Mouse (Mus musculus) limb, embryonic 12.5 days (tissue): ENCODE data around the gene Serpine2. TPM values are rescaled to one million over a fixed set of nuclear protein-coding genes. Genes with fewer than 3 reads are reported as not detected.

Experiments used
- ATAC-seq: fragments of 200-750 bp; cut with Nextera tagmentation; 2 replicates; pipeline ENCODE4 v1.8.0; 2017; ENCODE audit warnings: low read depth, moderate TSS enrichment; ENCODE audit not compliant: insufficient number of reproducible peaks, insufficient read depth, low FRiP score, low TSS enrichment
- H3K27ac ChIP-seq: fragments of 300-500 bp; sonication (generic); 2 replicates; pipeline ENCODE4 v1.5.1; 2016; ENCODE audit warnings: mild to moderate bottlenecking, moderate library complexity
- H3K27me3 ChIP-seq: fragments of 300-500 bp; sonication (generic); 2 replicates; pipeline ENCODE4 v1.6.1; 2016; ENCODE audit warnings: mild to moderate bottlenecking, moderate library complexity
- H3K36me3 ChIP-seq: fragments of 300-500 bp; sonication (generic); 2 replicates; pipeline ENCODE4 v1.6.1; 2016; ENCODE audit warnings: mild to moderate bottlenecking, moderate library complexity
- H3K4me1 ChIP-seq: fragments of 300-500 bp; sonication (generic); replicated peaks from 2 replicates; pipeline ENCODE4 v1.6.1; 2016
- H3K4me2 ChIP-seq: fragments of 300-500 bp; sonication (generic); 2 replicates; pipeline ENCODE4 v1.6.1; 2016; ENCODE audit warnings: mild to moderate bottlenecking, moderate library complexity
- H3K4me3 ChIP-seq: fragments of 300-500 bp; sonication (generic); replicated peaks from 2 replicates; pipeline ENCODE4 v1.5.1; 2016; ENCODE audit warnings: mild to moderate bottlenecking
- H3K9ac ChIP-seq: fragments of 300-500 bp; sonication (generic); replicated peaks from 2 replicates; pipeline ENCODE4 v1.6.1; 2016; ENCODE audit warnings: mild to moderate bottlenecking, moderate library complexity
- H3K9me3 ChIP-seq: fragments of 300-500 bp; sonication (generic); 2 replicates; pipeline ENCODE4 v1.6.1; 2016; ENCODE audit warnings: mild to moderate bottlenecking, moderate library complexity
- WGBS: fragments of 180-500 bp; shearing (Covaris S2); methylation state at CpG from one replicate; pipeline ENCODE4 v1.1.7; 2016; 5-methylcytosine and 5-hydroxymethylcytosine counted together
- polyA plus RNA-seq: library from polyadenylated mRNA; unstranded; fragments of >200 nt; fragmentation: Nextera tagmentation; extraction: Ambion mirVana; gene quantifications from 2 replicates; pipeline ENCODE4 v1.2.1, GENCODE M21; 2016

The Serpine2 gene
- polyA plus RNA-seq, 1 experiment from 2014 or later = 186 TPM

- Histone ChIP-seq H3K36me3 (no peaks in the 10 kb centered on the region), H3K9me3 (no peaks in the 10 kb centered on the region), H3K4me3 (no peak overlapping the region), H3K9ac (no peak overlapping the region), H3K27me3 (no peaks in the 10 kb centered on the region), H3K27ac (no peak overlapping the region), H3K4me2 (no peak overlapping the region), H3K4me1 (peaks cover 22% of the 10 kb centered on the region)
- 89% methylated on average over 5 of the region's 5 CpGs for WGBS
- ATAC-seq = no peak
These were observed 104.6 kb downstream of the Serpine2 start for GRCm38 (mm10) chr1:79756417-79756816.

- H3K27ac ChIP-seq = no peak overlapping the region
- no peak overlapping the region for H3K9ac ChIP-seq
- no peaks in the 10 kb centered on the region for H3K9me3 ChIP-seq
- 59% methylated on average over 2 of the region's 2 CpGs for WGBS
- H3K4me2 ChIP-seq = no peak overlapping the region
- no peak for ATAC-seq
- no peaks in the 10 kb centered on the region for H3K27me3 ChIP-seq
- H3K4me3 ChIP-seq = no peak overlapping the region
- H3K4me1 ChIP-seq = peaks cover 16% of the 10 kb centered on the region
- H3K36me3 ChIP-seq = no peaks in the 10 kb centered on the region
These were observed 105.6 kb downstream of the Serpine2 start for GRCm38 (mm10) chr1:79755376-79755775.

GRCm38 (mm10) chr1:79754936-79755335, 106.0 kb downstream of the Serpine2 start:
- no peak overlapping the region for H3K27ac ChIP-seq
- H3K4me1 ChIP-seq = peaks cover 15% of the 10 kb centered on the region
- no peaks in the 10 kb centered on the region for H3K27me3 ChIP-seq
- no peak overlapping the region for H3K4me3 ChIP-seq
- H3K36me3 ChIP-seq = no peaks in the 10 kb centered on the region
- 85% methylated on average over 3 of the region's 3 CpGs for WGBS
- H3K4me2 ChIP-seq = no peak overlapping the region
- no peak overlapping the region for H3K9ac ChIP-seq
- no peak for ATAC-seq
- H3K9me3 ChIP-seq = no peaks in the 10 kb centered on the region

GRCm38 (mm10) chr1:79753456-79753855, 107.5 kb downstream of the Serpine2 start:
- Histone ChIP-seq H3K4me1 (0 out of 2 replicates have a peak, but pooled peaks cover 4% of the 10 kb centered on the region), H3K27ac (no peak overlapping the region), H3K36me3 (no peaks in the 10 kb centered on the region), H3K9me3 (no peaks in the 10 kb centered on the region), H3K9ac (no peak overlapping the region), H3K4me3 (no peak overlapping the region), H3K4me2 (no peak overlapping the region), H3K27me3 (no peaks in the 10 kb centered on the region)
- no peak for ATAC-seq
- WGBS = 89% methylated on average over 3 of the region's 3 CpGs

- no peaks in the 10 kb centered on the region for H3K36me3 ChIP-seq
- no peak overlapping the region for H3K9ac ChIP-seq
- WGBS = 85% methylated on average over 4 of the region's 4 CpGs
- H3K9me3 ChIP-seq = no peaks in the 10 kb centered on the region
- H3K4me3 ChIP-seq = no peak overlapping the region
- H3K27ac ChIP-seq = no peak overlapping the region
- ATAC-seq = no peak
- H3K4me2 ChIP-seq = no peak overlapping the region
- H3K4me1 ChIP-seq = 0 out of 2 replicates have a peak, but pooled peaks cover 4% of the 10 kb centered on the region
- H3K27me3 ChIP-seq = no peaks in the 10 kb centered on the region
These were observed 108.2 kb downstream of the Serpine2 start for GRCm38 (mm10) chr1:79752714-79753340.

- no peak overlapping the region for H3K9ac ChIP-seq
- no peaks in the 10 kb centered on the region for H3K36me3 ChIP-seq
- H3K27me3 ChIP-seq = no peaks in the 10 kb centered on the region
- no peak overlapping the region for H3K27ac ChIP-seq
- no peak for ATAC-seq
- 0 out of 2 replicates have a peak, but pooled peaks cover 3% of the 10 kb centered on the region for H3K4me1 ChIP-seq
- H3K9me3 ChIP-seq = no peaks in the 10 kb centered on the region
- no peak overlapping the region for H3K4me2 ChIP-seq
- H3K4me3 ChIP-seq = no peak overlapping the region
- WGBS = 87% methylated on average over 7 of the region's 7 CpGs
These were observed 108.8 kb downstream of the Serpine2 start for GRCm38 (mm10) chr1:79752015-79752695.

GRCm38 (mm10) chr1:79751186-79751585, 109.8 kb downstream of the Serpine2 start:
- Histone ChIP-seq H3K4me1 (no peaks in the 10 kb centered on the region), H3K27ac (no peak overlapping the region)

GRCm38 (mm10) chr1:79746056-79746455, 114.9 kb downstream of the Serpine2 start:
- Histone ChIP-seq H3K9ac (no peak overlapping the region), H3K9me3 (no peaks in the 10 kb centered on the region), H3K4me1 (0 out of 2 replicates have a peak, but pooled peaks cover 2% of the 10 kb centered on the region), H3K4me2 (no peak overlapping the region), H3K36me3 (no peaks in the 10 kb centered on the region), H3K4me3 (no peak overlapping the region), H3K27ac (no peak overlapping the region), H3K27me3 (no peaks in the 10 kb centered on the region)
- WGBS = 91% methylated on average over 4 of the region's 4 CpGs
- ATAC-seq = no peak

More at GRCm38 (mm10) chr1:79751186-79751585, 109.8 kb downstream of the Serpine2 start:
- Histone ChIP-seq H3K4me2 (no peak overlapping the region), H3K9me3 (no peaks in the 10 kb centered on the region), H3K4me3 (no peak overlapping the region), H3K9ac (no peak overlapping the region), H3K27me3 (no peaks in the 10 kb centered on the region), H3K36me3 (no peaks in the 10 kb centered on the region)
- ATAC-seq = no peak
- WGBS = 82% methylated on average over 5 of the region's 5 CpGs

Other genes starting within 250 kb of the Serpine2 start
- 0.37 and 0.73 TPM in 2 replicates for gene Ap1s3, start 189.2 kb downstream of the Serpine2 start, polyA plus RNA-seq
- 43.6 and 46.3 TPM in 2 replicates for gene Mrpl44, start 85.2 kb downstream of the Serpine2 start, polyA plus RNA-seq
- 28.8 and 33.1 TPM in 2 replicates for gene Wdfy1, start 85.0 kb downstream of the Serpine2 start, polyA plus RNA-seq